Mouse (Mus musculus) olfactory bulb, adult 2 months (tissue): ENCODE results near the gene Dhx58.

Experiments used
- CTCF ChIP-seq: fragments of 200-500 bp; IDR thresholded peaks from 2 replicates; pipeline ENCODE4 v1.5.1; 2012; ENCODE audit warnings: low read depth, mild to moderate bottlenecking, low read length, moderate library complexity; ENCODE audit not compliant: insufficient read depth
- POLR2A ChIP-seq: fragments of 200-500 bp; IDR thresholded peaks from 2 replicates; pipeline ENCODE4 v1.6.1; 2012; ENCODE audit warnings: mild to moderate bottlenecking, low read depth, low read length, moderate library complexity; ENCODE audit not compliant: insufficient read depth

- TF ChIP-seq CTCF (no peak), POLR2A (no peak)
These were observed 52.9 kb downstream of the Dhx58 start for GRCm38 (mm10) chr11:100651205-100651604.
